Mouse (Mus musculus) fibroblast of lung, adult 2 months (primary cell): ENCODE results near the gene Tada3.

Experiments used
- DNase-seq: peaks from one replicate; pipeline ENCODE4 v3.0.0-alpha.2; 2011; ENCODE audit warnings: low read depth

The Tada3 gene

GRCm38 (mm10) chr6:113377496-113378385 lies at the start of gene Tada3, which contains the start of gene Arpc4:
TSS of gene Tada3 (minus strand) at chr6:113377883.
TSS of gene Arpc4 (plus strand) at chr6:113378115.
- peak; percentile 85 for DNase-seq

- no peak for DNase-seq
Measured at GRCm38 (mm10) chr6:113427397-113427796, 49.7 kb upstream of the Tada3 start.

GRCm38 (mm10) chr6:113426696-113427095 lies 49.0 kb upstream of the Tada3 start:
- no peak for DNase-seq

GRCm38 (mm10) chr6:113424187-113424586 lies 46.5 kb upstream of the Tada3 start:
- no peak for DNase-seq

GRCm38 (mm10) chr6:113423000-113423399 lies 45.3 kb upstream of the Tada3 start:
- DNase-seq = no peak

GRCm38 (mm10) chr6:113419199-113419587 lies 41.5 kb upstream of the Tada3 start, which contains the start of gene Rpusd3:
TSS of gene Rpusd3 (minus strand) at chr6:113419340.
- peak; percentile 90 for DNase-seq

- no peak for DNase-seq
Measured at GRCm38 (mm10) chr6:113418441-113419198, 40.9 kb upstream of the Tada3 start.

- no peak for DNase-seq
Measured at GRCm38 (mm10) chr6:113416416-113416815, 38.7 kb upstream of the Tada3 start.

GRCm38 (mm10) chr6:113410001-113410400 lies 32.3 kb upstream of the Tada3 start:
- no peak for DNase-seq

GRCm38 (mm10) chr6:113406683-113407082 lies 29.0 kb upstream of the Tada3 start:
- DNase-seq = no peak

- DNase-seq = no peak
Measured at GRCm38 (mm10) chr6:113405483-113405882, 27.8 kb upstream of the Tada3 start.

- DNase-seq = no peak
Measured at GRCm38 (mm10) chr6:113404649-113405448, 27.2 kb upstream of the Tada3 start.

- no peak for DNase-seq
Measured at GRCm38 (mm10) chr6:113402094-113402493, 24.4 kb upstream of the Tada3 start.

- DNase-seq = no peak
Measured at GRCm38 (mm10) chr6:113396270-113397030, 18.8 kb upstream of the Tada3 start.

- DNase-seq = no peak
Measured at GRCm38 (mm10) chr6:113395501-113395900, 17.8 kb upstream of the Tada3 start.

GRCm38 (mm10) chr6:113394811-113395210 lies 17.1 kb upstream of the Tada3 start:
- no peak for DNase-seq

- no peak for DNase-seq
Measured at GRCm38 (mm10) chr6:113393951-113394350, 16.3 kb upstream of the Tada3 start.

- DNase-seq = no peak
Measured at GRCm38 (mm10) chr6:113392387-113393071, 14.8 kb upstream of the Tada3 start.

GRCm38 (mm10) chr6:113392015-113392386 lies 14.3 kb upstream of the Tada3 start:
- DNase-seq = no peak

GRCm38 (mm10) chr6:113390715-113391114 lies 13.0 kb upstream of the Tada3 start:
- DNase-seq = no peak

GRCm38 (mm10) chr6:113388960-113389359 lies 11.3 kb upstream of the Tada3 start, which contains the start of gene Ttll3:
TSS of gene Ttll3 (plus strand) at chr6:113389260.
- DNase-seq = no peak
